Mouse (Mus musculus): ENCODE results near the gene Klhl22.

DNA sequence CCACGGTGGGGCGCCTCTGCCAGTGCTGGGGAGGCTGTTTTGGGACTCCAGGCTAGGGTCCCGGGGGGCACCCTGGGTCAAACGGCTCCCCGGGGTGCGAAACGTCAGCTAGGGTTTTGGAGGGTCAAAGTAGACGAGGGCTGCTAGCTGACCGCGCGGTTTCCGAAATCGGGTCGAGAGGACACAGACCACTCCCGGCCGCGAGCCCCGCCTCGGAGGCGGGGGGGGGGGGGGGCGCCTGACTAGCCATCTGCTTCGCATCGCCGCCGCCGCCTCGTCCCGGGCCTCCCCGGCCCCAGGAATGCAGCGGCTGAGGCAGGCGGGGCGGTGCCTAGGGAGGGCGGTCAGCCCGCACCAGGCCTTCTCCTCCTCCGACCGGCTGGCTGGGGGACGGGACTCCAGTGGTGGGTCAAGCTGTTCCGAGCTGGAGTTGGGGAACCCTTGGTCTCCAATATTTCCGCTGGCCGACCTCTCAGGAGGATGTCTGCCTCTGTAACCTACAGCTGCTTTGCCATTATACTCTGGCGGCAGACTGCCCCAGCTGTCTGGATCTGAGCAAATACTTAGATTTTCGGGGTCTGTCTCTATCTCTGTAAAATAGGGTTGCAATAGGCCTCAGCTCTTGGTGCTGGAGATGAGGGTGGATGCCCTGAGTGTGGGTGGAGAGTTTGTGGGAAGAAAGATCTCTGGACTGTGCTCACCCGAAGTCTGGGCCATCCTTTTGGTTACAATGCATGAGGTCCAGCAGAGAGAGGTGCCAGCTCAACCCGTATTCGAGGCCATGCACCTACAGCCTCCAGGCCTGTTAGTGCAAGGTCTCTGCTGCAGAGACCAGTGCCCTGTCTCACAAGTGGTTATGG, 39.1 kb downstream of the Klhl22 start:
- no peak for TF ChIP-seq CTCF (IDR thresholded peaks at IDR 0.05; ENCODE audit: extremely low read depth, insufficient read depth, low read length)
- no peak for TF ChIP-seq POLR2A (IDR thresholded peaks at IDR 0.05; ENCODE audit: extremely low read depth, insufficient read depth, low read length)

All from cortical plate, adult 2 months (tissue).